Mouse (Mus musculus) stomach, postnatal 0 days (tissue): ENCODE results near the gene Cacnb4.

Experiments used
- CTCF ChIP-seq: IDR thresholded peaks from 2 replicates; pipeline ENCODE4 v1.5.1; 2016; ENCODE audit warnings: antibody characterized with exemption, low read depth, mild to moderate bottlenecking, moderate library complexity
- EP300 ChIP-seq: optimal IDR thresholded peaks from 2 replicates; pipeline ENCODE3; 2016; ENCODE audit warnings: antibody characterized with exemption

DNA sequence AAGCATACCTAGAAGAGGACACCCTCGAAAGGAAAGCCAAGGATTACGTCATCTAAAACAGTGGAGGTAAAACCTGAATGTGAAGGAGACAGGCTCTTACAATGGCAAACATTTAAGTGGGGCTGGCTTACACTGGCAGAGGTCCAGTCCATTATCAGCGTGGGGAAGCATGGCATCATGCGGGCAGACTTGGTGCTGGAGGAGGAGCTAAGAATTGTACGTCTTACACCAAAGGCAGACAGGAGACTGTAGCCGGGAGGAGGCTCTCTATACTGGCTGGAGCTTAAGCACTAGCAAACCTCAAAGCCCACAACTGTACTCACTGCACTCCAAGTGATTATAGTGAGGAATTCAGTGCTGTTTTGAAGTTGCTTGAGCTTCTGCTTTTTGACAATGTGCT lies 73.2 kb downstream of the Cacnb4 start:
- TF ChIP-seq CTCF (no peak), EP300 (no peak)
